Mouse (Mus musculus): ENCODE data around the gene Olfr282. TPM values are rescaled to one million over a fixed set of nuclear protein-coding genes. Genes with fewer than 3 reads are reported as not detected.
"Not testable (repeated sequence)": the region's sequence is repeated elsewhere in the genome, so short reads cannot be mapped to it uniquely, and the experiment has no call there.

The Olfr282 gene
- total RNA-seq (2015) (not detected in 2 replicates), total RNA-seq (2017) (not detected in 2 replicates)

GRCm38 (mm10) chr15:98430925-98431324 is at the start of gene Olfr282:
Olfr282 (plus strand) TSS chr15:98431225.
- not testable (repeated sequence) for ATAC-seq (ENCODE audit: poor library complexity, severe bottlenecking)

- peak; percentile 24; the same call in 1 of the 2 replicates for ATAC-seq (ENCODE audit: poor library complexity, severe bottlenecking)
Measured at GRCm38 (mm10) chr15:98387621-98388020, 43.4 kb upstream of the Olfr282 start.

- ATAC-seq (ENCODE audit: poor library complexity, severe bottlenecking): peak; percentile 97
Measured at GRCm38 (mm10) chr15:98389796-98390195, 41.2 kb upstream of the Olfr282 start.

- ATAC-seq (ENCODE audit: poor library complexity, severe bottlenecking): no peak
Measured at GRCm38 (mm10) chr15:98391081-98391902, 39.7 kb upstream of the Olfr282 start.

GRCm38 (mm10) chr15:98391903-98392187 is 39.2 kb upstream of the Olfr282 start:
- ATAC-seq (ENCODE audit: poor library complexity, severe bottlenecking): no peak

- no peak for ATAC-seq (ENCODE audit: poor library complexity, severe bottlenecking)
Measured at GRCm38 (mm10) chr15:98397136-98397535, 33.9 kb upstream of the Olfr282 start.

GRCm38 (mm10) chr15:98402356-98402755 is 28.7 kb upstream of the Olfr282 start:
- ATAC-seq (ENCODE audit: poor library complexity, severe bottlenecking): no peak

GRCm38 (mm10) chr15:98408406-98409060 is 22.5 kb upstream of the Olfr282 start:
- ATAC-seq (ENCODE audit: poor library complexity, severe bottlenecking): no peak

GRCm38 (mm10) chr15:98409635-98410034 is 21.4 kb upstream of the Olfr282 start:
- no peak for ATAC-seq (ENCODE audit: poor library complexity, severe bottlenecking)

- ATAC-seq (ENCODE audit: poor library complexity, severe bottlenecking): no peak
Measured at GRCm38 (mm10) chr15:98410249-98410648, 20.8 kb upstream of the Olfr282 start.

- no peak for ATAC-seq (ENCODE audit: poor library complexity, severe bottlenecking)
Measured at GRCm38 (mm10) chr15:98415996-98416395, 15.0 kb upstream of the Olfr282 start.

GRCm38 (mm10) chr15:98416802-98417201 is 14.2 kb upstream of the Olfr282 start:
- not testable (repeated sequence) for ATAC-seq (ENCODE audit: poor library complexity, severe bottlenecking)

- ATAC-seq (ENCODE audit: poor library complexity, severe bottlenecking): not testable (repeated sequence)
Measured at GRCm38 (mm10) chr15:98417285-98417684, 13.7 kb upstream of the Olfr282 start.

- ATAC-seq (ENCODE audit: poor library complexity, severe bottlenecking): no peak
Measured at GRCm38 (mm10) chr15:98418096-98418495, 12.9 kb upstream of the Olfr282 start.

GRCm38 (mm10) chr15:98420897-98421296 is 10.1 kb upstream of the Olfr282 start:
- no peak for ATAC-seq (ENCODE audit: poor library complexity, severe bottlenecking)

GRCm38 (mm10) chr15:98424326-98424725 is 6.7 kb upstream of the Olfr282 start:
- no peak for ATAC-seq (ENCODE audit: poor library complexity, severe bottlenecking)

- no peak for ATAC-seq (ENCODE audit: poor library complexity, severe bottlenecking)
Measured at GRCm38 (mm10) chr15:98424753-98425152, 6.3 kb upstream of the Olfr282 start.

GRCm38 (mm10) chr15:98425188-98425587 is 5.8 kb upstream of the Olfr282 start:
- no peak for ATAC-seq (ENCODE audit: poor library complexity, severe bottlenecking)

GRCm38 (mm10) chr15:98444561-98444960 is 13.5 kb downstream of the Olfr282 start:
- ATAC-seq (ENCODE audit: poor library complexity, severe bottlenecking): no peak

GRCm38 (mm10) chr15:98448521-98448920 is 17.5 kb downstream of the Olfr282 start:
- no peak for ATAC-seq (ENCODE audit: poor library complexity, severe bottlenecking)

GRCm38 (mm10) chr15:98452288-98452687 is 21.3 kb downstream of the Olfr282 start, which contains the start of gene Olfr281:
Olfr281 (plus strand) TSS chr15:98452588.
- ATAC-seq (ENCODE audit: poor library complexity, severe bottlenecking): no peak

GRCm38 (mm10) chr15:98469596-98469995 is 38.6 kb downstream of the Olfr282 start, which contains the start of gene OR5BS1P:
OR5BS1P (plus strand) TSS chr15:98469896.
- no peak for ATAC-seq (ENCODE audit: poor library complexity, severe bottlenecking)
